Mouse (Mus musculus): ENCODE results near the gene Capn12. TPM values are rescaled to one million over a fixed set of nuclear protein-coding genes. Genes with fewer than 3 reads are reported as not detected.
A peak's percentile ranks its signal among the peaks of the same experiment; 100 is the strongest.

The Capn12 gene
- polyA plus RNA-seq, 1 experiment = 1.2 TPM

GRCm38 (mm10) chr7:28938654-28939053 is 57.4 kb downstream of the Capn12 start:
- no peak overlapping the region for H3K4me3 ChIP-seq (ENCODE audit: insufficient read depth, low read length)
- peak overlapping the region; percentile 60; the same call in 1 of the 2 replicates for H3K27ac ChIP-seq (ENCODE audit: insufficient read depth, low read length)
- TF ChIP-seq CTCF (IDR thresholded peaks at IDR 0.05; ENCODE audit: extremely low read depth, insufficient read depth, low read length) (no peak), POLR2A (IDR thresholded peaks at IDR 0.05; ENCODE audit: extremely low read depth, insufficient read depth, low read length) (no peak)
- H3K4me1 ChIP-seq (ENCODE audit: control insufficient read depth, insufficient read depth, low read length) = peaks cover 28% of the 10 kb centered on the region

DNA sequence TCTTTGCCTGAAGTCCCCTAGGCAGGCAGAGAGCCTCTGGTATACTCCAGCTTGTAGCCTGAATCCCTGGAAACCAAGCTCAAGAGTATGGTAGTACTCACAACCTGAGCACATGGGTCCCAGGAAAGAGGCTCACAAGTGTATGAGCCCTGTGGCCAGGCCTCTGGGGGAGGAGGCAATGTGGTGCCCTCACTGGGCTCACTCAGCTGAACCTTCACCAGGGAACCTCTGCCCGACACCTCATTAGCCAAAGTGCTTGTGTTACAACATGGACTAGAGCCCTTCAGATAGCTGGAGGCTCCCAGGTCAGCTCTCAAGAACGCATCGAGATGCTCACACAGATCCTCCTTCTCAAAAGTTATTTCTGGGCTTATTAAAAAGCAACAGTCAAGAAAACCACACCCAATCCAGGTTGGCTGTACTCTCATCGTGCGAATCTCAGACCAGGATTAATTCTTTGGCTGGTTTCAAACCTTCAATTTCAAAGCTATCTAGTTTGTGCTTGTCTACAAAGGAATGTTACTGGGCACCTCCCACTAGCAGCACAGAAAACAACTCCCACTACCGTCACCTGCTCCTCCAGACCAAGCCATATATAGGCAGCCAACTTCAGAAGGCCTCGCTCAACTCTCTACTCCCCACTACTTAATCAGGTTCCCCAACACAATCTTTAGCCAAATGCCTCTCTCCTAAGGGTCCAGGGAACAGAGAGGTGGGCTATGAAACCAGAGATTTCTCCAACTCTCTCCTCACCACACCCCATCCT is 58.4 kb downstream of the Capn12 start:
- TF ChIP-seq POLR2A (IDR thresholded peaks at IDR 0.05; ENCODE audit: extremely low read depth, insufficient read depth, low read length) (no peak), CTCF (IDR thresholded peaks at IDR 0.05; ENCODE audit: extremely low read depth, insufficient read depth, low read length) (no peak)
- Histone ChIP-seq H3K4me1 (ENCODE audit: control insufficient read depth, insufficient read depth, low read length) (peaks cover 30% of the 10 kb centered on the region), H3K4me3 (ENCODE audit: insufficient read depth, low read length) (no peak overlapping the region), H3K27ac (ENCODE audit: insufficient read depth, low read length) (0 out of 2 replicates have a peak overlapping the region, but pooled peaks have one; percentile 40)

DNA sequence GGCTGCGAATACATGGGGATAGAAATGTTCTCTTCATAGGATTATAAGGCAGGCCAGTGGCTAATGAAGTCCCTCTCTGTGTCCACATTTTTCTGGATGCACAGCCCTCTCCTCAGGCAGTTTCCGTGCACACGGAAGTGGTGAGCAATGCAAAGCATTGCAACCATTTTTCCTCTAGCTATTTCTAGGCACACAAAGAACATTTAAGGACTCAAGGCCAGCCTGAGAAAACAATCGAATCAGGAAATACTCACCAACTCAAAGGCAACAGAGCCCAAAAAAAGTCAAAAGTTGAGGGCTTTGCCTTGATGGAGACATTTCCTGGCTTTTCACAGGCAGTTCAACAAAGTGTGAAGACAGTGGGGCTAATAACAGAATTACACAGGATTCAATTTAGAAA is 59.9 kb downstream of the Capn12 start:
- Histone ChIP-seq H3K4me1 (ENCODE audit: control insufficient read depth, insufficient read depth, low read length) (peaks cover 31% of the 10 kb centered on the region), H3K4me3 (ENCODE audit: insufficient read depth, low read length) (no peak overlapping the region), H3K27ac (ENCODE audit: insufficient read depth, low read length) (peak overlapping the region; percentile 45)
- no peak for TF ChIP-seq CTCF (IDR thresholded peaks at IDR 0.05; ENCODE audit: extremely low read depth, insufficient read depth, low read length)

GRCm38 (mm10) chr7:28941542-28941941 is 60.3 kb downstream of the Capn12 start:
- no peak for TF ChIP-seq CTCF (IDR thresholded peaks at IDR 0.05; ENCODE audit: extremely low read depth, insufficient read depth, low read length)
- no peak for TF ChIP-seq POLR2A (IDR thresholded peaks at IDR 0.05; ENCODE audit: extremely low read depth, insufficient read depth, low read length)
- no peak overlapping the region for H3K4me3 ChIP-seq (ENCODE audit: insufficient read depth, low read length)
- H3K27ac ChIP-seq (ENCODE audit: insufficient read depth, low read length) = peak overlapping the region; percentile 45

More at GRCm38 (mm10) chr7:28941542-28941941, 60.3 kb downstream of the Capn12 start:
- H3K4me1 ChIP-seq (ENCODE audit: control insufficient read depth, insufficient read depth, low read length) = peaks cover 31% of the 10 kb centered on the region

Other genes with a start within 250 kb of the Capn12 start
- gene Fbxo27, start 188.6 kb upstream of the Capn12 start, polyA plus RNA-seq (2012; rRNA removed) = 37.5 and 45.6 TPM in 2 replicates
- 3.0 and 3.4 TPM in 2 replicates for gene Fbxo17, start 164.6 kb upstream of the Capn12 start, polyA plus RNA-seq (2012; rRNA removed)
- gene Mrps12, start 139.6 kb upstream of the Capn12 start, polyA plus RNA-seq (2012; rRNA removed) = 94.0 and 104 TPM in 2 replicates
- gene Sars2, start 139.4 kb upstream of the Capn12 start, polyA plus RNA-seq (2012; rRNA removed) = 15.2 and 15.5 TPM in 2 replicates
- gene Ccer2, start 125.2 kb upstream of the Capn12 start, polyA plus RNA-seq (2012; rRNA removed) = 2.9 and 4.5 TPM in 2 replicates
- 267 and 291 TPM in 2 replicates for gene Sirt2, start 114.7 kb upstream of the Capn12 start, polyA plus RNA-seq (2012; rRNA removed)
- gene Nfkbib, start 113.9 kb upstream of the Capn12 start, polyA plus RNA-seq (2012; rRNA removed) = 34.0 and 36.4 TPM in 2 replicates
- gene Rinl, start 92.5 kb upstream of the Capn12 start, polyA plus RNA-seq (2012; rRNA removed) = 2.3 and 2.4 TPM in 2 replicates
- gene Hnrnpl, start 72.9 kb upstream of the Capn12 start, polyA plus RNA-seq (2012; rRNA removed) = 350 and 362 TPM in 2 replicates
- 90.4 and 92.9 TPM in 2 replicates for gene Ech1, start 56.2 kb upstream of the Capn12 start, polyA plus RNA-seq (2012; rRNA removed)
- gene Lgals4, start 47.6 kb upstream of the Capn12 start, polyA plus RNA-seq (2012; rRNA removed) = 8.2 and 9.5 TPM in 2 replicates
- gene Lgals7, start 17.6 kb upstream of the Capn12 start, polyA plus RNA-seq (2012; rRNA removed) = 1.2 and 1.3 TPM in 2 replicates
- gene Actn4, start 80.9 kb downstream of the Capn12 start, polyA plus RNA-seq (2012; rRNA removed) = 170 and 178 TPM in 2 replicates
- gene Eif3k, start 100.4 kb downstream of the Capn12 start, polyA plus RNA-seq (2012; rRNA removed) = 307 and 320 TPM in 2 replicates
- 2.2 and 2.8 TPM in 2 replicates for gene Map4k1, start 100.6 kb downstream of the Capn12 start, polyA plus RNA-seq (2012; rRNA removed)
- gene Ryr1, start 243.8 kb downstream of the Capn12 start, polyA plus RNA-seq (2012; rRNA removed) = 7.2 and 7.7 TPM in 2 replicates

Measured in cortical plate, adult 2 months (tissue).